Mouse (Mus musculus) inflammation-experienced regulatory T-cells, adult 6 months (primary cell): ENCODE results near the gene Prkce. TPM values are rescaled to one million over a fixed set of nuclear protein-coding genes. Genes with fewer than 3 reads are reported as not detected.

ENCODE experiments used
- ATAC-seq: one replicate; pipeline ENCODE4 v1.8.0; 2017
- polyA plus RNA-seq, 3 experiments: library from polyadenylated mRNA; unstranded; fragments of 100-300 nt; shearing (Covaris generic); gene quantifications; one replicate each; pipeline ENCODE4 v1.2.1; 2017

The Prkce gene
- polyA plus RNA-seq, 3 experiments from 2014 or later, result 2.8 to 6.4 (median 5.2) TPM

- no peak for ATAC-seq
Observed at GRCm38 (mm10) chr17:86226198-86226597, 58.6 kb downstream of the Prkce start.

- ATAC-seq, result no peak
Observed at GRCm38 (mm10) chr17:86226635-86227034, 59.0 kb downstream of the Prkce start.

GRCm38 (mm10) chr17:86227389-86227788, 59.8 kb downstream of the Prkce start:
- no peak for ATAC-seq

- no peak for ATAC-seq
Observed at GRCm38 (mm10) chr17:86228850-86229249, 61.3 kb downstream of the Prkce start.

GRCm38 (mm10) chr17:86230141-86230633, 62.6 kb downstream of the Prkce start:
- ATAC-seq, result no peak

GRCm38 (mm10) chr17:86231741-86232179, 64.2 kb downstream of the Prkce start:
- no peak for ATAC-seq

GRCm38 (mm10) chr17:86232248-86232647, 64.7 kb downstream of the Prkce start:
- no peak for ATAC-seq

- ATAC-seq, result no peak
Observed at GRCm38 (mm10) chr17:86234587-86235150, 67.1 kb downstream of the Prkce start.

- ATAC-seq, result no peak
Observed at GRCm38 (mm10) chr17:86236026-86236712, 68.6 kb downstream of the Prkce start.

GRCm38 (mm10) chr17:86236861-86237763, 69.5 kb downstream of the Prkce start:
- no peak for ATAC-seq

GRCm38 (mm10) chr17:86242291-86242690, 74.7 kb downstream of the Prkce start:
- no peak for ATAC-seq

- no peak for ATAC-seq
Observed at GRCm38 (mm10) chr17:86243109-86243527, 75.5 kb downstream of the Prkce start.

- ATAC-seq, result no peak
Observed at GRCm38 (mm10) chr17:86244397-86244796, 76.8 kb downstream of the Prkce start.

GRCm38 (mm10) chr17:86248832-86249231, 81.2 kb downstream of the Prkce start:
- ATAC-seq, result no peak

GRCm38 (mm10) chr17:86249499-86250405, 82.2 kb downstream of the Prkce start:
- ATAC-seq, result no peak

- ATAC-seq, result no peak
Observed at GRCm38 (mm10) chr17:86250406-86250905, 82.9 kb downstream of the Prkce start.

GRCm38 (mm10) chr17:86253884-86254283, 86.3 kb downstream of the Prkce start:
- no peak for ATAC-seq

GRCm38 (mm10) chr17:86254285-86254684, 86.7 kb downstream of the Prkce start:
- no peak for ATAC-seq

GRCm38 (mm10) chr17:86254978-86255377, 87.4 kb downstream of the Prkce start:
- ATAC-seq, result no peak

- no peak for ATAC-seq
Observed at GRCm38 (mm10) chr17:86256730-86257131, 89.1 kb downstream of the Prkce start.

- no peak for ATAC-seq
Observed at GRCm38 (mm10) chr17:86261067-86261466, 93.5 kb downstream of the Prkce start.
